ENCODE assay signal across 8 mouse cellular contexts in genomic region chr2:25224766-25225752, GRCm38 (mm10). TPM values are rescaled to one million over a fixed set of nuclear protein-coding genes. Genes with fewer than 3 reads are reported as not detected.
DNase-seq lines count a peak whose midpoint lies in the region; ATAC-seq and TF ChIP-seq lines count a peak whose summit lies in the region.

No protein-coding gene starts in this region.

- peaks cover 25% of the 10 kb centered on the region for H3K4me1 ChIP-seq in heart, embryonic 13.5 days
- H3K4me1 ChIP-seq in kidney, postnatal 0 days (replicated peaks; ENCODE audit: insufficient read depth, low read length), result peaks cover 18% of the 10 kb centered on the region
- H3K4me1 ChIP-seq in liver, adult 2 months (ENCODE audit: control insufficient read depth, insufficient read depth, low read length), result no peaks in the 10 kb centered on the region

- H3K36me3 ChIP-seq in heart, embryonic 13.5 days, result peaks cover 24% of the 10 kb centered on the region
- 0 out of 2 replicates have a peak, but pooled peaks cover 4% of the 10 kb centered on the region for H3K36me3 ChIP-seq in kidney, postnatal 0 days (ENCODE audit: insufficient read depth, low read length)
- H3K36me3 ChIP-seq in liver, adult 2 months (ENCODE audit: control insufficient read depth, insufficient read depth, low read length), result no peaks in the 10 kb centered on the region; the same call in 1 of the 2 replicates

- H3K4me2 ChIP-seq in heart, embryonic 13.5 days, result peak overlapping the region; percentile 69
- H3K4me2 ChIP-seq in kidney, postnatal 0 days (ENCODE audit: low read length), result peak overlapping the region; percentile 54

- peak overlapping the region; percentile 98 for H3K27ac ChIP-seq in heart, embryonic 13.5 days (replicated peaks)
- peak overlapping the region; percentile 97 for H3K27ac ChIP-seq in kidney, postnatal 0 days
- peak overlapping the region; percentile 88 for H3K27ac ChIP-seq in liver, adult 2 months (replicated peaks; ENCODE audit: insufficient read depth, low read depth, low read length)

- H3K79me2 ChIP-seq in liver, adult 2 months (ENCODE audit: control insufficient read depth, insufficient read depth, low read length), result no peaks in the 10 kb centered on the region; the same call in 1 of the 2 replicates

- H3K9me3 ChIP-seq in heart, embryonic 13.5 days, result no peaks in the 10 kb centered on the region
- no peaks in the 10 kb centered on the region for H3K9me3 ChIP-seq in kidney, postnatal 0 days (replicated peaks; ENCODE audit: low read length)

- H3K9ac ChIP-seq in heart, embryonic 13.5 days, result peak overlapping the region; percentile 82
- H3K9ac ChIP-seq in kidney, postnatal 0 days (ENCODE audit: low read depth, low read length), result peak overlapping the region; percentile 63
- H3K9ac ChIP-seq in liver, adult 2 months (ENCODE audit: low read depth, low read length), result peak overlapping the region; percentile 73

- DNase-seq in CD8-positive naive resting alpha-beta T cell, adult 2 months (ENCODE audit: low read depth in 2 of 2, low spot score in 2 of 2), result peak; percentile 97 to 99
- peak; percentile 98 for DNase-seq in c-Kit-negative CD71-positive TER-119-positive erythroid progenitor cells, embryonic 14.5 days (ENCODE audit: low read depth, low spot score)
- peak; percentile 99 for DNase-seq in fibroblast of lung, adult 2 months (ENCODE audit: low read depth)
- peak; percentile 100 for DNase-seq in kidney, postnatal 0 days (ENCODE audit: low spot score)
- peak; percentile 98 for DNase-seq in liver, adult 2 months (ENCODE audit: extremely low read depth, low read depth, low spot score)
- peak; percentile 96 to 98 for DNase-seq in spleen, postnatal 4 days (ENCODE audit: low spot score in 2 of 2)

- WGBS in heart, embryonic 13.5 days, result 2% methylated on average over 41 of the region's 41 CpGs
- 2% methylated on average over 33 of the region's 41 CpGs for WGBS in kidney, postnatal 0 days
- WGBS in liver, adult 2 months, result 2% methylated on average over 41 of the region's 41 CpGs

- H3K27me3 ChIP-seq in heart, embryonic 13.5 days (replicated peaks), result peaks cover 11% of the 10 kb centered on the region
- H3K27me3 ChIP-seq in kidney, postnatal 0 days (ENCODE audit: insufficient read depth, low read length), result no peaks in the 10 kb centered on the region
- H3K27me3 ChIP-seq in liver, adult 2 months (ENCODE audit: control insufficient read depth, insufficient read depth, low read length), result no peaks in the 10 kb centered on the region

- TF ChIP-seq CTCF in kidney, postnatal 0 days (IDR thresholded peaks at IDR 0.05; ENCODE audit: low read depth), result peak; percentile 28
- no peak for TF ChIP-seq CTCF in liver, adult 2 months (IDR thresholded peaks at IDR 0.05; ENCODE audit: low read depth, low read length)

- peak overlapping the region; percentile 79 for H3K4me3 ChIP-seq in heart, embryonic 13.5 days
- peak overlapping the region; percentile 83 for H3K4me3 ChIP-seq in kidney, postnatal 0 days (replicated peaks; ENCODE audit: low read depth, low read length)
- H3K4me3 ChIP-seq in liver, adult 2 months (ENCODE audit: insufficient read depth, low read depth, low read length), result peak overlapping the region; percentile 73

- ATAC-seq in heart, embryonic 13.5 days (ENCODE audit: extremely low read depth, insufficient number of reproducible peaks, low FRiP score, low TSS enrichment), result peak; percentile 93
- peak; percentile 94 for ATAC-seq in kidney, postnatal 0 days (replicated peaks; ENCODE audit: low FRiP score, low read depth)
- peak; percentile 88 for ATAC-seq in monocyte, adult 5-6 weeks (replicated peaks; ENCODE audit: insufficient number of reproducible peaks, low FRiP score, low TSS enrichment, poor library complexity, severe bottlenecking)

- peak; percentile 67; the same call in 1 of the 2 replicates for TF ChIP-seq POLR2A in liver, adult 2 months (IDR thresholded peaks at IDR 0.05; ENCODE audit: extremely low read depth, insufficient read depth, low read length)

RNA-seq across cellular contexts. Expression of gene Tubb4b, which starts 0.6 kb away (rescaled TPM):
- 402 and 437 TPM in 2 replicates for polyA plus RNA-seq in heart, embryonic 13.5 days (2015; fragmentation: Nextera tagmentation; extraction: Ambion mirVana)
- 339 and 384 TPM in 2 replicates for polyA plus RNA-seq in kidney, postnatal 0 days (2015; fragmentation: Nextera tagmentation; extraction: Ambion mirVana)
- total RNA-seq in liver, adult 2 months (2014; rRNA removed), result 80.5 and 129 TPM in 2 replicates
- polyA plus RNA-seq in liver, adult 2 months (2012; rRNA removed), result 253 and 254 TPM in 2 replicates
- total RNA-seq in monocyte, adult 5-6 weeks (2017), result 161 to 206 TPM (median 166 TPM) in 3 replicates

RNA-seq across cellular contexts. Expression of gene Fam166a, which starts 6.5 kb away (rescaled TPM):
- not detected in 2 replicates for polyA plus RNA-seq in heart, embryonic 13.5 days (2015; fragmentation: Nextera tagmentation; extraction: Ambion mirVana)
- 0.28 and 0.62 TPM in 2 replicates for polyA plus RNA-seq in kidney, postnatal 0 days (2015; fragmentation: Nextera tagmentation; extraction: Ambion mirVana)
- not detected in 2 replicates for total RNA-seq in liver, adult 2 months (2014; rRNA removed)
- 0.07 TPM in 1 of 2 replicates, not detected in the other for polyA plus RNA-seq in liver, adult 2 months (2012; rRNA removed)
- not detected in 3 replicates for total RNA-seq in monocyte, adult 5-6 weeks (2017)

RNA-seq across cellular contexts. Expression of gene Slc34a3, which starts 9.1 kb away (rescaled TPM):
- polyA plus RNA-seq in heart, embryonic 13.5 days (2015; fragmentation: Nextera tagmentation; extraction: Ambion mirVana), result not detected in 2 replicates
- polyA plus RNA-seq in kidney, postnatal 0 days (2015; fragmentation: Nextera tagmentation; extraction: Ambion mirVana), result 1.5 and 1.6 TPM in 2 replicates
- not detected in 2 replicates for total RNA-seq in liver, adult 2 months (2014; rRNA removed)
- polyA plus RNA-seq in liver, adult 2 months (2012; rRNA removed), result not detected in 2 replicates
- not detected in 3 replicates for total RNA-seq in monocyte, adult 5-6 weeks (2017)

RNA-seq across cellular contexts. Expression of gene Stpg3, which starts 10.6 kb away (rescaled TPM):
- polyA plus RNA-seq in heart, embryonic 13.5 days (2015; fragmentation: Nextera tagmentation; extraction: Ambion mirVana), result not detected in 2 replicates
- polyA plus RNA-seq in kidney, postnatal 0 days (2015; fragmentation: Nextera tagmentation; extraction: Ambion mirVana), result 0.29 and 0.43 TPM in 2 replicates
- total RNA-seq in liver, adult 2 months (2014; rRNA removed), result not detected in 2 replicates
- polyA plus RNA-seq in liver, adult 2 months (2012; rRNA removed), result not detected in 2 replicates
- total RNA-seq in monocyte, adult 5-6 weeks (2017), result not detected in 3 replicates

RNA-seq across cellular contexts. Expression of gene Rnf224, which starts 11.5 kb away (rescaled TPM):
- polyA plus RNA-seq in heart, embryonic 13.5 days (2015; fragmentation: Nextera tagmentation; extraction: Ambion mirVana), result not detected in 2 replicates
- polyA plus RNA-seq in kidney, postnatal 0 days (2015; fragmentation: Nextera tagmentation; extraction: Ambion mirVana), result 0.16 and 0.28 TPM in 2 replicates
- not detected in 2 replicates for total RNA-seq in liver, adult 2 months (2014; rRNA removed)
- not detected in 2 replicates for polyA plus RNA-seq in liver, adult 2 months (2012; rRNA removed)
- total RNA-seq in monocyte, adult 5-6 weeks (2017), result not detected in 3 replicates

Comparison
In these comparisons a context has a peak if more than half of its experiments do, and no peak if none do; other contexts are left out.
1. Peak in every context shown above with its lines: DNase-seq, ATAC-seq, H3K4me3 ChIP-seq and H3K27ac ChIP-seq.